Mouse (Mus musculus) MEL (cell line): ENCODE results near the gene Isoc2a.

Experiments
- BHLHE40 ChIP-seq: IDR thresholded peaks from 2 replicates; pipeline ENCODE4 v1.6.1; 2012; ENCODE audit warnings: low read depth, mild to moderate bottlenecking, inconsistent platforms, low read length, improper control_type of control experiment, borderline replicate concordance
- CTCF ChIP-seq, 3 experiments: IDR thresholded peaks in 2 of 3; conservative IDR thresholded peaks in 1 of 3; 2 replicates each; pipeline ENCODE4 v1.5.1; 2011 to 2012; ENCODE audit warnings: low read length in 3 of 3, low read depth in 2 of 3, mild to moderate bottlenecking in 2 of 3, improper control_type of control experiment in 1 of 3, inconsistent platforms in 1 of 3, mixed read lengths in 1 of 3, moderate library complexity in 1 of 3; ENCODE audit not compliant: control insufficient read depth in 1 of 3, insufficient read depth in 1 of 3, poor library complexity in 1 of 3, severe bottlenecking in 1 of 3
- E2F4 ChIP-seq: IDR thresholded peaks from 2 replicates; pipeline ENCODE4 v1.6.1; 2011; ENCODE audit warnings: low read depth, low read length, improper control_type of control experiment, borderline replicate concordance
- HCFC1 ChIP-seq: IDR thresholded peaks from 2 replicates; pipeline ENCODE4 v1.6.1; 2012; ENCODE audit warnings: low read depth, mild to moderate bottlenecking, inconsistent platforms, low read length, improper control_type of control experiment, moderate library complexity
- POLR2AphosphoS5 ChIP-seq: IDR thresholded peaks from 2 replicates; pipeline ENCODE4 v1.6.1; 2012; ENCODE audit warnings: low read depth, borderline replicate concordance, mild to moderate bottlenecking, inconsistent platforms, low read length, moderate library complexity, mixed read lengths
- RCOR1 ChIP-seq: IDR thresholded peaks from 2 replicates; pipeline ENCODE4 v1.6.1; 2012; ENCODE audit warnings: low read depth, mild to moderate bottlenecking, inconsistent platforms, low read length, improper control_type of control experiment
- SMC3 ChIP-seq: IDR thresholded peaks from 2 replicates; pipeline ENCODE4 v1.6.1; 2011; ENCODE audit warnings: low read depth, low read length, improper control_type of control experiment
- TAL1 ChIP-seq: IDR thresholded peaks from 2 replicates; pipeline ENCODE4 v1.6.1; 2012; ENCODE audit warnings: mild to moderate bottlenecking, inconsistent platforms, low read length, moderate library complexity, mixed read lengths
- USF1 ChIP-seq: IDR thresholded peaks from 2 replicates; pipeline ENCODE4 v1.6.1; 2014; ENCODE audit warnings: low read depth, mild to moderate bottlenecking, inconsistent platforms, low read length, improper control_type of control experiment, moderate library complexity
- ZKSCAN1 ChIP-seq: IDR thresholded peaks from 2 replicates; pipeline ENCODE4 v1.6.1; 2012; ENCODE audit warnings: low read depth, mild to moderate bottlenecking, inconsistent platforms, low read length, improper control_type of control experiment, moderate library complexity
- ZNF384 ChIP-seq: IDR thresholded peaks from 2 replicates; pipeline ENCODE4 v1.6.1; 2012; ENCODE audit warnings: low read depth, mild to moderate bottlenecking, inconsistent platforms, low read length, improper control_type of control experiment

DNA sequence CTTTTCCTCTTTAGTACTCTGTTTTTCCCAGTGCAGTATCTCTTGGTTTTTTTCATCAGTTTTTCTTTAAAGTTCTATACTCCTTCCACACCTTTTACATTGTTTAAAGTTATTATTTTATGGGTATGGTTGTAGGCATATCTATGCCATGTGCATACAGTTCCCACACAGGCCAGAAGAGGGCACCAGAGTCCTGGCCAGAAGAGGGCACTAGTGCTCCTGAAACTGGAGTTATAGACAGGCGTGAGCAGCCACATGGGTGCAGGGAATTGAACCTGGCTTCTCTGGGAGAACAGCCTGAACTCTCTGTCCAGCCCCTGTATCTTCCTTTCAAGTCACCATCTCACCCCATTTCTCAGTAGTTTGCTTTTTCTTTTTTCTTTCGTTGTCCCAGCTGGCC lies 61.5 kb downstream of the Isoc2a start:
- TF ChIP-seq USF1 (no peak), CTCF (IDR thresholded peaks at IDR 0.05 in 2 of 3, conservative IDR thresholded peaks at IDR 0.05 in 1 of 3; ENCODE audit: control insufficient read depth in 1 of 3, insufficient read depth in 1 of 3, low read depth in 2 of 3, low read length in 3 of 3, poor library complexity in 1 of 3, severe bottlenecking in 1 of 3) (peak; percentile 96 to 100 (median 97)), E2F4 (no peak), ZKSCAN1 (no peak), HCFC1 (no peak), RCOR1 (no peak), SMC3 (peak; percentile 74), BHLHE40 (no peak), ZNF384 (no peak), POLR2AphosphoS5 (no peak), TAL1 (no peak)
